Mouse (Mus musculus) common myeloid progenitor, adult 5-6 weeks (primary cell): ENCODE data around the gene Col5a3. TPM values are rescaled to one million over a fixed set of nuclear protein-coding genes. Genes with fewer than 3 reads are reported as not detected.

ENCODE experiments used
- ATAC-seq: replicated peaks from 2 replicates; pipeline ENCODE4 v1.8.0; 2016; ENCODE audit warnings: low read depth, mild to moderate bottlenecking, moderate TSS enrichment, inconsistent platforms; ENCODE audit not compliant: poor library complexity, severe bottlenecking
- total RNA-seq: library from RNA; stranded (forward); fragments of 200-1000, 187-1606 nt; gene quantifications from 2 replicates; pipeline ENCODE4 v1.2.3, GENCODE M21; 2017

Col5a3 gene
- total RNA-seq, 1 experiment from 2014 or later: 0.27 TPM

GRCm38 (mm10) chr9:20754335-20754734, 60.5 kb downstream of the Col5a3 start:
- ATAC-seq: no peak

- 0 out of 2 replicates have a peak, but pooled peaks have one; percentile 32 for ATAC-seq
Measured at GRCm38 (mm10) chr9:20751477-20752029, 63.3 kb downstream of the Col5a3 start.

DNA sequence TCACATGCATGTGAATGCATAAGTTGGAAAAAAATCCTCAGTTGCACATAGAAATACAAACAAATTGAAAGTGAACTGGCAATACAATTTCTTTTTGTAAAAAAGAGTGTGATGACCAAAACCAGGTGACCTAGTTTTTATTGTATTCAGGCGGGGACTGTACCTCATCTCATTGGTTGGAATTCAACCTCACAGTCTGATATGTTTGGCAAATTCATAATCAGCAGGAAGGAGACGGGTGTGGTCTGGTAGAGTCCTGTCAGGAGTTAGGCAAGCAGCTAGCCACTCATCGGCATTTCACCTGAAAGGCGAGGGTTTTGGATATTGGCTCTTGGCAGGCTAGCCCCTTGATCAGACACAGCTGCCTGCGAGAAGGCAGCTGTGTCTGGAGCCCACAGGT, 65.7 kb downstream of the Col5a3 start:
- no peak for ATAC-seq

DNA sequence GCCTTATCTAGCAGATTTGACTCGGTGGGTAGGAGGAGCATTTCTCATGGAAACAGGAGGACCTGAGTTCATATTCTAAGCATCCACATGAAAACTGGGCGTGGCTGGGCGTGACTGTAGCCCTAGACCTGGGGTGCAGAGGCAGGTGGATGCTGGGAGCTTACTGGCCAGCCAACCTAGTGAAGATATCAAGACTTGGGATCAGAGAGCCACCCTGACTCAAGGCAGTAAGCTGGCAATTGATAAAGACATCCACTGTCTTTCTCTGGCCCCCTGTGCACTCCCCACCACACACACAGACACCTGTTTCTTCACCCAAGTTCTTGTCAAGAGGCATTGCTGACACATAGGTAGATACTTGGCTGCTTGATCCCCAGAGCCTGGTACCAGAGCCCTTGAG, 66.3 kb downstream of the Col5a3 start:
- no peak for ATAC-seq

DNA sequence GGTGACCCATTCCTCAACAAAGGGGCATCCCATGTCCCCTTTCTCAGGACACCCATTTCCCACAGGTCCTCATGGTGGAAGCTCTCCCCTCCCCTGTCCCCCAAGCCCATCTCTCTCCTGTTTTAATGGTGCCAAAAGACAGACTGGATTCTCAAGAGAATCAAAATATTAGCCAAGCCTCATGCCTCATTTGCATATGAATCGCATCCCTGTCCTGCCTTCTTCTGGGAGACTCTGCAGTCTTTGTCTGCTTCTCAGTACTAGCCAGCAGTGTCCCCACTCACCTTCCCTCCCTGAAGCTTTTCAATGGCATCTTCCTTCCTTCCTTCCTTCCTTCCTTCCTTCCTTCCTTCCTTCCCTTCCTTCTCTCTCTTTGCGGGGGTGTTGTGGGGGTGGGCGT, 67.2 kb downstream of the Col5a3 start:
- no peak for ATAC-seq

DNA sequence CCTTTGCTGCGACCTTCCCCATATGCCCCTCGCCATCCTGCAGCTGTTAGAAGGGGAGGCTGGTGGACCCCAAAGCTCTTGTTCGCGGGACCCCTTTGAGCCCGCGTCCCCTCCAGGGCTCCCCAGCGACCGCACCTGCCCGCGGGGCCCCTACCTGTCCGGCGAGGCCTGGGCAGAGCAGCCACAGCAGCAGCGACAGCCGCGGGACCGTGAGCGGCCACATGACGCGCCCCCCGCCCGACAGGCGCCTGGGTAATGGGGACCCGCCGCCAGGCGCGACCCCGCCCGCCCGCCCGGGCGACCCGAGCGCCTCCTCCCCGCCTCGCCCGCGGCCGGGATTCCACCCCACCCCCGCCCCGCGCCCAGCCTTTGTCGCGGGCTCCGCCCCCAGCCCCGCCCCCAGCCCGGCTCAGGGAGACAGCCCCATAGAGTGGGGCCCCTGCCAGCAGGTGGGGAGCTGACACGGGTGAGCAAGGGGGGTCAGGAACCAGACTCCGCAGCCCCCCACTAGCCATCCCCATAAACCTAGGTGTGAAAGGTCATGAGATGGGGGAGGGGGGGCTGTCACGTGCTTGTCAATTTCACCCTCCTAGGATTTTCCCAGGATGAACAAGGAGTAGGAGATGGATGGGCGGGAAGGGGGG, 68.7 kb downstream of the Col5a3 start, which contains the start of gene Olfm2:
Gene Olfm2 (minus strand): TSS at position 333 of the 644 bp plus-strand sequence.
- no peak for ATAC-seq

GRCm38 (mm10) chr9:20745129-20745966, 69.5 kb downstream of the Col5a3 start:
- no peak for ATAC-seq

DNA sequence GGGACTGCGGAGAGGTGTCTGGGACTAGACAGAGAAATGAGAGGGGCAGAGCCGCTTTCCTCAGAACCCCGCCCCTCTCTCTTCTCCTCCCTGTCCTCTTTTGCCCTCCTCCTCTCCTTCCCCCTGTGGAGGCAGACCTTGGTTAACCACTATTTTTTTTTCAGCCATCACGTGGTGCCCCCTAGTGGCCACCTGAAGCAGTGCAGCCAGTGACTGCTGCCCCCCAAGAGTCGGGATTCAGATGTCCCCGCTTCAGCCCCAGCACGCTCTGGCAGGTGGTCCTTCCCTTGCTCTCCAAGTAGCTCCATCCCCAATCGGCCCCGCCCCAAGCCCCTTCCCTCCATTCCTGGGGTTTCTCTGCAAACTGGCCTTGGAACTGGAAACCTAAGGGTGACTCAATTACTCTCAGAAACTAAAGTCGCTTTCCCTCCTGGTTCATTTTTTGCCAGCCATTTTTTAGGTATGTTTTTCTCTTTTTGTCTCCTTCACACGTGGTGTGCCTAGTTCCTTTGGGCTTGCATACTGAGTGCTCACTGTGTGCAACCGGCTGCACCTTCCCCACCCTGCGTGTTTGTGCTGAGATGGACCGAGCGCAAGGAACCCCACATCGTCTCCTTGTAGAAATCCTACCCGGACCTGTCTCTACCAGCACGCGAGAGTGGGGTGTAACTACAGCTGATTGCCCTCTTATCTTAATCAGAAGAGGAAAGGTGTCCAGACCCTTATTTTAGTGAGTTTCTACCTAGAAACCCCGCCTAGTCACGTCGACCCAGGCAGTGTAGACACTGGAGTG, 70.7 kb downstream of the Col5a3 start:
- 0 out of 2 replicates have a peak, but pooled peaks have one; percentile 34 for ATAC-seq

GRCm38 (mm10) chr9:20740407-20740806, 74.5 kb downstream of the Col5a3 start:
- peak; percentile 83 for ATAC-seq

GRCm38 (mm10) chr9:20738251-20738999, 76.4 kb downstream of the Col5a3 start:
- peak; percentile 64 for ATAC-seq

- ATAC-seq: no peak
Measured at GRCm38 (mm10) chr9:20737227-20737626, 77.6 kb downstream of the Col5a3 start.

- ATAC-seq: no peak
Measured at GRCm38 (mm10) chr9:20734692-20735091, 80.2 kb downstream of the Col5a3 start.

GRCm38 (mm10) chr9:20731797-20732196, 83.1 kb downstream of the Col5a3 start:
- ATAC-seq: no peak

DNA sequence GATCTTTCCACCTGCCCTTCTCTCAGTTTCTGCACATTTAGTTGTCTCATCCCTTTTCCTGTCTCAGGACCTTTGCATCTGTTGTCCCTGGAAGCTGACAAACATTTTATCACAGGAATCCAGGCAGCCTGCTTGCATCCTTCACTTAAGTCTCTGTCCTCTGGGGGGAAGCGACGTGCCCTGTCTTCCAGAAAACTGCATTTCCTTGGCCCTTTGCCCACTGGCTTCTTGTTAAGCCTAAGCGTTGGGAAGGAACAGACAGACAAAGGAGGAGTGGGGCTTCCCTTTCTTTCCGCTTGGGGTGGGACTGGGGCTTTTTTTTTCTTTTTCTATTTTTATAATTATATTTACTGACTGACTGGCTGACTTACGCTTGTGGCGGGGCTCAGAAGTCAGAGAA, 85.4 kb downstream of the Col5a3 start:
- ATAC-seq: no peak

DNA sequence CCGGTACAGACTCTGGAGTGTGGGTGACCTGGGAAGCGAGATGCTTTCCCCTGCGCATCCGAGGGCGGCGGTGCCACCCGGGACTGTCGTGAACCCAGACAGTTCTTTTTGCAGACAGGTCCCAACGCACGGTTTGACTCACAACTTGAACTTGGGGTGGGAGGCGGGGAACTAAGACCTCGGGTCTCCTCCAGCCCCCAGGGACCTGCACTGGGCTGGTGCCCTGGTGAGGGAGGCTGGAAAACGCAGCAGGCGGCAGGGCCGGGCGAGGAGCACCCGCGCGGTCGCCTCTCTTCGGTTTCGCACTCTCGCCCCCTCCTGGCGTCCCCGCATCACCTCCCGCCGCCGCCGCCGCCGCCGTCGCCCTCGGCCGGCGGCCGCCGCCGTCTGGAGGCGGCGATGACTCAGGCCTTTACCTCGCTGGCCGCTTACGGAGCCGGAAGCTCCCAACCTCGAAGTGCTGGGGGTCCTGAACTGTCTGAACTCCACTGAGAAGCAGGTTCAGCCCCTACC, 87.2 kb downstream of the Col5a3 start:
- peak; percentile 65 for ATAC-seq

GRCm38 (mm10) chr9:20726859-20727600, 87.8 kb downstream of the Col5a3 start:
- ATAC-seq: no peak

GRCm38 (mm10) chr9:20726134-20726858, 88.6 kb downstream of the Col5a3 start:
- ATAC-seq: no peak

DNA sequence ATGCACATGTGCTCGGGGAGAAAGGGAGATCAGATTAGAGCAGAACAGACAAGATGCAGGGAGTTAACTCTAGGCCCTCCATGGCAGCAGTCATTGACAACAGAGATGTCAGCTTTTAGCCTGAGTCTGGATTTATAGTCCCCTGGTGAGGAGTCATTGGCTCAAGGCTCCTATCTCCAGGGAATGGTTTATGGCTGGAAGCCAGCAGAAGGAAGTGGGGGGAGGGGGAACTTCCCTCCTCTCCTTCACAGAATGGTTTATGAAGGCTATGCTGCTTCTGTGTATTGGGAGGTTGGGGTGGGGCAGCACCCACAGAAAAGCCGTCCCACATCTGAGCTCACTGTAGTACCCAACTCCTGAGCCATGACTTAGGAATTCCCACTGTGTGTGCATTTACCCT, 93.3 kb downstream of the Col5a3 start:
- ATAC-seq: no peak
